8 mouse cellular contexts compared by ENCODE assay signal in the genomic region with DNA sequence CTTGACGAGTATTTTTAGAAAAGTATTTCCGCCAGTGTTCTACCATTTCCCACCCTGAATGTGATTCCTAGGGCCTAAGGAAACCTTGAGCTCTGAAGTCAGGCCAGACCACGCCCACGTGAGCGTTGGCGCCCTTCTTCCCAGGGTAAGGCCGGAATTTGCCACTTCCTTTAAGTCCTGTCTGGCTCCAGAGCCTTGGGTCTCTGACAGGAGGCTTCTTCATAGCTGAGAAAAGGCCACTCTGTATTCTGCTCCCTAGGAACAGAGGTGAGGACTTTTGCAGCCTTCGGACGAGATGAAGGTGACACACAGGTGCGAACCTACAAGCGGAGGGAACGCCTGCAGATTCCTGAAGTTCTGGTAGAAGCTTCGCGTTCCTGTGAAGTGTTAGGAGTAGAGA. TPM values are rescaled to one million over a fixed set of nuclear protein-coding genes. Genes with fewer than 3 reads are reported as not detected.
DNase-seq lines count a peak whose midpoint lies in the region; ATAC-seq and TF ChIP-seq lines count a peak whose summit lies in the region.

A gene (plus strand): TSS at position 138 of the 400 bp plus-strand sequence.

- peak within 1 kb of the TSS; percentile 61 for H3K4me3 ChIP-seq in thymus, adult 2 months (ENCODE audit: control insufficient read depth, insufficient read depth, low read length)

- TF ChIP-seq POLR2A in thymus, adult 2 months (IDR thresholded peaks at IDR 0.05; ENCODE audit: control insufficient read depth, extremely low read depth, insufficient read depth, low read length, poor library complexity): no peak

- intact Hi-C loops in heart, postnatal 10 days (cut with DNase I): no loop called here

- no peaks in the 10 kb centered on the region for H3K27me3 ChIP-seq in thymus, adult 2 months (ENCODE audit: control insufficient read depth, insufficient read depth, low read length)

- no peak for DNase-seq in thymus, adult 2 months
- no peak for DNase-seq in thymus, postnatal 10 days (ENCODE audit: low spot score in 2 of 2)
- peak; percentile 36 to 41 for DNase-seq in heart, postnatal 10 days
- peak; percentile 53 for DNase-seq in large intestine, adult 2 months (ENCODE audit: low read depth, low spot score)
- DNase-seq in lung, postnatal 10 days: peak; percentile 81
- DNase-seq in testis, postnatal 10 days (ENCODE audit: low spot score): peak; percentile 54
- no peak for DNase-seq in right cerebral cortex, postnatal 36 days (ENCODE audit: low spot score in 2 of 2)

- no peaks in the 10 kb centered on the region for H3K36me3 ChIP-seq in thymus, adult 2 months (ENCODE audit: control insufficient read depth, insufficient read depth, low read length)

- H3K27ac ChIP-seq in thymus, adult 2 months (ENCODE audit: control insufficient read depth, insufficient read depth, low read length): peak within 1 kb of the TSS; percentile 31; the same call in 1 of the 2 replicates

- no peak for ATAC-seq in erythroid progenitor cell, adult 5-6 weeks (replicated peaks; ENCODE audit: low FRiP score, poor library complexity, severe bottlenecking)

- peaks cover 9% of the 10 kb centered on the region for H3K4me1 ChIP-seq in thymus, adult 2 months (replicated peaks; ENCODE audit: control insufficient read depth, insufficient read depth, low read length)

- TF ChIP-seq CTCF in thymus, adult 2 months (IDR thresholded peaks at IDR 0.05; ENCODE audit: borderline replicate concordance, control insufficient read depth, extremely low read depth, insufficient read depth, low read length, poor library complexity): no peak

- WGBS in thymus, adult 2 months: 52% methylated on average over 14 of the region's 14 CpGs
- WGBS in large intestine, adult 2 months: 19% methylated on average over 14 of the region's 14 CpGs

RNA-seq across cellular contexts. Expression of the gene that starts here (rescaled TPM):
- polyA plus RNA-seq in thymus, adult 2 months (2012; rRNA removed): 29.9 and 33.8 TPM in 2 replicates
- 278 and 380 TPM in 2 replicates for total RNA-seq in erythroid progenitor cell, adult 5-6 weeks (2015; ENCODE audit: low replicate concordance)
- total RNA-seq in erythroid progenitor cell, adult 5-6 weeks (2017; ENCODE audit: low replicate concordance): 309 and 327 TPM in 2 replicates
- 10 to 100 TPM; 37.4 to 45.9 TPM for total RNA-seq in heart, postnatal 10 days (2021)
- 23.6 and 28.1 TPM in 2 replicates for polyA plus RNA-seq in large intestine, adult 2 months (2012; rRNA removed)

Comparison
In these comparisons a context has a peak if more than half of its experiments do, and no peak if none do; other contexts are left out.
1. RNA of the gene that starts here (total RNA-seq): 278 to 380 TPM in erythroid progenitor cell, adult 5-6 weeks; 37.4 to 45.9 TPM in heart, postnatal 10 days; every median in the first group is over 4 times any median in the second.
2. DNase-seq: peak in heart, postnatal 10 days (2 of 2), large intestine, adult 2 months (single experiment), lung, postnatal 10 days (single experiment) and testis, postnatal 10 days (single experiment); none in thymus, adult 2 months (single experiment), thymus, postnatal 10 days (0 of 2) and right cerebral cortex, postnatal 36 days (0 of 2).